Mouse (Mus musculus) kidney, embryonic 16.5 days (tissue): ENCODE results near the gene Apoe. TPM values are rescaled to one million over a fixed set of nuclear protein-coding genes. Genes with fewer than 3 reads are reported as not detected.
"Not testable (repeated sequence)": the region's sequence is repeated elsewhere in the genome, so short reads cannot be mapped to it uniquely, and the experiment has no call there.

Experiments used
- ATAC-seq: fragments of 200-750 bp; cut with Nextera tagmentation; 2 replicates; pipeline ENCODE4 v1.8.0; 2017; ENCODE audit warnings: moderate TSS enrichment; ENCODE audit not compliant: low FRiP score, low TSS enrichment
- H3K27ac ChIP-seq: fragments of 300-500 bp; sonication (generic); 2 replicates; pipeline ENCODE4 v1.5.1; 2014; ENCODE audit warnings: low read length
- H3K27me3 ChIP-seq: fragments of 300-500 bp; sonication (generic); 2 replicates; pipeline ENCODE4 v1.6.1; 2014; ENCODE audit warnings: low read length, control low read depth, mixed read lengths; ENCODE audit not compliant: insufficient read depth
- H3K36me3 ChIP-seq: fragments of 300-500 bp; sonication (generic); 2 replicates; pipeline ENCODE4 v1.6.1; 2014; ENCODE audit warnings: low read length, control low read depth, mixed read lengths; ENCODE audit not compliant: insufficient read depth
- H3K4me1 ChIP-seq: fragments of 300-500 bp; sonication (generic); 2 replicates; pipeline ENCODE4 v1.6.1; 2014; ENCODE audit warnings: low read length, control low read depth, mixed read lengths; ENCODE audit not compliant: insufficient read depth
- H3K4me2 ChIP-seq: fragments of 300-500 bp; sonication (generic); replicated peaks from 2 replicates; pipeline ENCODE4 v1.6.1; 2014; ENCODE audit warnings: low read depth, low read length
- H3K4me3 ChIP-seq: fragments of 300-500 bp; sonication (generic); 2 replicates; pipeline ENCODE4 v1.5.1; 2014; ENCODE audit warnings: mild to moderate bottlenecking, low read length
- H3K9ac ChIP-seq: fragments of 300-500 bp; sonication (generic); replicated peaks from 2 replicates; pipeline ENCODE4 v1.6.1; 2014; ENCODE audit warnings: low read length
- H3K9me3 ChIP-seq: fragments of 300-500 bp; sonication (generic); 2 replicates; pipeline ENCODE4 v1.6.1; 2016; ENCODE audit warnings: low read length, control low read depth
- WGBS: fragments of 180-500 bp; shearing (Covaris S2); extraction: QIAGEN DNeasy Blood & Tissue Kit; methylation state at CpG from one replicate; pipeline ENCODE4 v1.1.7; 2014; 5-methylcytosine and 5-hydroxymethylcytosine counted together
- polyA plus RNA-seq: library from polyadenylated mRNA; unstranded; fragments of >200 nt; fragmentation: Nextera tagmentation; extraction: Ambion mirVana; gene quantifications from 2 replicates; pipeline ENCODE4 v1.2.1, GENCODE M21; 2015

The Apoe gene
- polyA plus RNA-seq, 1 experiment from 2014 or later: 312 TPM

DNA sequence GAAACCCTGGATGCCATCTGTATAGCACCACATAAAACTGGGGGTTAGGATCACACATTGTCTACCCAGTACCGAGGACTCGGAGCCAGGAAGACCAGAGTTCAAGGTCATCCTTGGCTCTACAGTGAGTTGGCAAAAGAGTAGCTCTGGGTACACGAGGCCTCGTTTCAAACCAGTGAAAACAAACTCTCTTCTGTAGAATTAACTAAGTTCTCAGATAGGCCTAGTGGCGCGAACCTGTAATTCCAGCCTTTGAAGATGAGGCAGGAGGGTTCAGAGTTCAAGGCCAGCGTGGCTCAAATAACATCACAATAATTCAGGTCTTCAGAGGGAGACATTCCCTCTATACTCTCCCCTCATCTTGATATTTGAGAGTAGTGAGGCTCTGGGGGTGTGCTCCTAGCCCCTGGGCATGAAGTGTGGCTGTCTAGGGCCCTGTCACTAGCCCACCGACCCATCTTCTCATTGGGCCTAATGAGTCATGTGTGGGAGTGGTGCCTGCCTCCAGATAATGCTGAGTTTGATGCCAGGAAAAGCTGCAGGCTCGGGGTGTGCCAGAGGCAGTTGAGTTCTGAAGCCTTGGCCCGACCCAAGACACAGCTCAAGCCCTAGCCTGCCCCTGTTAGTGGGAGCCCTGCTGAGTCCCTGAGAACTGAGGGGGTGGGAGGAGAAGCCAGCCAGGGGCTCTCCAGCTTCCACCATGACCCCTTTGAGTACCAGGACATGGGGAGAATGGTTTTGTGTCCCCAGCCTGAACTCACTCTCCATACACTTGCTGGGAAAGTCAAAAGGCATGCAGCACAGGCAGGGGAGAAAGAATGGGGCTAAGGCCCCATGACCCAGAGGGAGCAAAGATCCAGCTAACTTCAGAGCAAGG is 4.4 kb downstream of the Apoe start:
- H3K27ac ChIP-seq: no peak overlapping the region
- 60% methylated on average over 10 of the region's 10 CpGs for WGBS
- no peak overlapping the region for H3K4me3 ChIP-seq
- H3K9me3 ChIP-seq: no peaks in the 10 kb centered on the region
- ATAC-seq: no peak
- no peak overlapping the region for H3K4me2 ChIP-seq
- no peaks in the 10 kb centered on the region; the same call in 1 of the 2 replicates for H3K36me3 ChIP-seq
- H3K9ac ChIP-seq: 0 out of 2 replicates have a peak overlapping the region, but pooled peaks have one; percentile 25
- H3K4me1 ChIP-seq: peaks cover 38% of the 10 kb centered on the region
- H3K27me3 ChIP-seq: no peaks in the 10 kb centered on the region

DNA sequence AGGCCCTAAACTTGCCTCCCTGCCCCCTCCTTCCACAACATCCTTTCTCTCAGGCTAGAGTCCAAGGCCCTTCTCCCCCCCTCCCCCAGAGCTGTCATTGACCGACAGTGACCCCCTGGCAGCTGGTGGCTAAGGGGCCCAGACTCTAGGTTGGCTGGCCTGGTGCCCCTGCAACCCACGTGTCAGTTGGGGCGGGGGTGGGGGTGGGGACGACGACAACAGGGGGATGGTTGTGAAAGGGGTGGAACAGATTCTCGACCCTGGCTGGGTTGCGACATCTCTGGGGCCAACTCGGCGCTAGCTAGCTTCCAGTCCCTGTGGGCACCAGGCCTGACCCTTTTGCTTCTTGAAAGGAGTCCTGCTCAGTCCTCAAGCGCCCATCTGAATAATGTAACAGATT is 5.6 kb downstream of the Apoe start:
- H3K4me2 ChIP-seq: no peak overlapping the region
- H3K27ac ChIP-seq: no peak overlapping the region
- no peak overlapping the region for H3K9ac ChIP-seq
- H3K4me1 ChIP-seq: peaks cover 26% of the 10 kb centered on the region
- no peaks in the 10 kb centered on the region for H3K9me3 ChIP-seq
- no peaks in the 10 kb centered on the region; the same call in 1 of the 2 replicates for H3K36me3 ChIP-seq
- WGBS: 22% methylated on average over 9 of the region's 10 CpGs
- no peak for ATAC-seq
- H3K27me3 ChIP-seq: no peaks in the 10 kb centered on the region
- H3K4me3 ChIP-seq: no peak overlapping the region

DNA sequence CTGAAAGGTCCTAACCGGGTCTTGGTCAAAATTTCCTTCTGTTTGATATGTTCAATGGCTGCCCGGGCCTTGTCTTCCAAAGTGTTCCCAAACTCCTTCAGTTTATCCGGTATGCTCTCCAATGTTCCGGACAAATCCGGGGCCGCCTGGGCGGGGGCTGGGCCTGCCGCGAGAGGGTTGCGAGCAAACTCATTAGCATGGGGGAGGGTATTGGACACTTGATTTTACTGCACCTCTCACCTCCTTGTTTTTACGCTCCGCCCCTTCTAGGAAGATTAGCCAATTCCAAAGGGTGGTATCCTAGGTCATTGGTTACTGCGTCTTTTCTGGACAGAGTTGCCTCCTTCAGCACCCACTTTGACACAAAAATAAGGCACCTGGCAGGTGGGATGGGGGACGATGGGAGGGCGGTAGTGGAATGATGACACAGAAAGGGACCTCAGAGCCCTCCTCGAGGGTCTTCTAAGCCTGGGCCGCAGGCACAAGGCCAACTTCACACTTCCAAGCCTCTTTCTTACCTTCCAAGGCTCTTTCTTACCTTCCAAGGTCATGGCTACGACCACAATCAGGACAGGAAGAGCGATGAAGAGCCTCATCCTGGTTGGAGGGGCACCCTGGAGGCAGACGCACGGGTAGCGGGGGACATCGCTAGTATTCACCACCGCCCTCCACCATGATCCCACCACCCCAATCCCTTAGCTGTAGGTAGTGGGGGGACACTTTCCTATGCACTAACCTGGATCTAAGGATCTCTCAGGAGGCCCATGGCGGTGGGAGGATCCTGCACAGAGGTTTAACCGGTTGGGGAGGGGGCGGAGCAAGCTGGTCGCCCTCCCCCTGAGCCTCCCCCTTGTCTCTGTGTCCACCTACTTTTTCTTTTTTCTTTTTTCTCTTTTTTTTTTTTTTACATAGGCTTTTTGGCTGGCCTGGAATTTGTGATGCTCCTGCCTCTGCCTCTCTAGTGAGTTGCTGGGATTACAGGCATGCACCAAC is 6.8 kb downstream of the Apoe start, which contains the start of gene Apoc1:
TSS of gene Apoc1 (minus strand) at position 788 of the 993 bp plus-strand sequence.
- no peak for ATAC-seq
- WGBS: 45% methylated on average over 28 of the region's 28 CpGs
- H3K36me3 ChIP-seq: no peaks in the 10 kb centered on the region; the same call in 1 of the 2 replicates
- H3K27me3 ChIP-seq: no peaks in the 10 kb centered on the region
- H3K9me3 ChIP-seq: no peaks in the 10 kb centered on the region
- H3K4me2 ChIP-seq: peak within 1 kb of the TSS; percentile 9; the same call in 1 of the 2 replicates
- no peak within 1 kb of the TSS for H3K4me3 ChIP-seq
- 0 out of 2 replicates have a peak within 1 kb of the TSS, but pooled peaks have one; percentile 10 for H3K9ac ChIP-seq
- peaks cover 20% of the 10 kb centered on the region for H3K4me1 ChIP-seq
- no peak within 1 kb of the TSS for H3K27ac ChIP-seq

DNA sequence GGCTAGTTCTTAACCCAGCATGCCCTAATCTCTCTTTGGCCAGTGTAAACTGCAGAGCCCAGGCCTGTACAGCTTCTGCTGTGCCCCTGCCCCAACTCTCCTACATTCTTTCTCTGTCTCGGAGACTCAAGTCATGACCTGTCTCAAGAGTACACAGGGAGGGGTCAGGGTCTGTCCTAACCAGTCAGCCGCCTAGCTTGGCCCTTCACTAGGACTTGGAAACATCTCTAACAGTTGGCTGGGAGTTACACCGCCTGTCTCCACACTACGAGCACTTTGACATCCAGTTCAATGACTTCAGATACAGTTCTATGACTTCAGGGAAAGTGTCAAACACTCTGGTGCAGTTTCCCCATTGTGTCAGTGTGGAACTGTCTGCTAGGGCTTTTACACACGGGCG is 7.6 kb downstream of the Apoe start:
- Histone ChIP-seq H3K4me3 (no peak overlapping the region), H3K4me2 (peak overlapping the region; percentile 9; the same call in 1 of the 2 replicates), H3K36me3 (no peaks in the 10 kb centered on the region), H3K9me3 (no peaks in the 10 kb centered on the region), H3K27me3 (no peaks in the 10 kb centered on the region), H3K4me1 (peaks cover 20% of the 10 kb centered on the region), H3K9ac (0 out of 2 replicates have a peak overlapping the region, but pooled peaks have one; percentile 10), H3K27ac (no peak overlapping the region)
- WGBS: 65% methylated on average over 6 of the region's 6 CpGs
- no peak for ATAC-seq

DNA sequence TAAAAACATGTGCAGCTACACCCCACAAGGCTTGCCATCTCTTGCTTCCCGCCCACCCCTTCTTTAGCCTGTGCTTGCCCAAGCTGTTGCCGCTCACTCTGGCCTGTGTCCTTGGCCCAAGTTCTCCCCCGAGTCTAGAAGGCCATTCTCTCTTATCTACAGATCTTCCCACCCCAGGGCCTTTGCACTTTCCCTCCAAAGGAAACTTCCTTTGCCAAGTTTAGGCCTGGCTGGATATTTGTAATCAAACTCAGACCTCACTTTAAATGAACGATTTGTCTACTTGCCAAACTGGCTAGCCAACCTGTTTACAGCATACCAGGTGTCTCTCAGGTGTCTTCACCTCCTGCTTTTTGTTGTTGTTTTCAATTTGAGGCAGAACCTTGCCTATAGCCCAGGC is 8.1 kb downstream of the Apoe start:
- Histone ChIP-seq H3K36me3 (no peaks in the 10 kb centered on the region), H3K4me3 (no peak overlapping the region), H3K4me2 (no peak overlapping the region), H3K9me3 (no peaks in the 10 kb centered on the region), H3K9ac (no peak overlapping the region), H3K27ac (no peak overlapping the region), H3K4me1 (peaks cover 20% of the 10 kb centered on the region), H3K27me3 (no peaks in the 10 kb centered on the region)
- ATAC-seq: no peak
- WGBS: 77% methylated on average over 4 of the region's 4 CpGs

DNA sequence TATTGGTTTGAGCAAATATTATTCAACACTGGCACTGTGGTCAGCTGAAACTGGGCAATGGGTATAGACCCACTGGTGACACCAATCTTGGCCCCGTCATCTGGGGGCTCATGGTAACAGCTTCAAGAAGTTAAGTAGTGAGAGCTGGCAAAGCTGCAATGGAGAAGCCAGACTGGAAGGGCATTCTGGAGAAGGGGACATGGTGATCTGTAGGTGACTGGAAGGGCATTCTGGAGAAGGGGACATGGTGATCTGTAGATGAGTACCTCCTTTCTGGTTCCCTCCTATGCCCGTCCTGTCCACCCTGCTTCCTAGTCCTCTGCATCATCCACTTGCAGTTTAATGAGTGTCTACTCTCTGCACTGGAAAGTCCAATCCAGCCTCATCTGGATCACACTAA is 10.4 kb downstream of the Apoe start:
- H3K9ac ChIP-seq: no peak overlapping the region
- no peaks in the 10 kb centered on the region for H3K9me3 ChIP-seq
- H3K4me2 ChIP-seq: no peak overlapping the region
- ATAC-seq: no peak
- no peak overlapping the region for H3K27ac ChIP-seq
- no peaks in the 10 kb centered on the region for H3K27me3 ChIP-seq
- WGBS: 90% methylated on average over 2 of the region's 2 CpGs
- no peaks in the 10 kb centered on the region for H3K36me3 ChIP-seq
- no peak overlapping the region for H3K4me3 ChIP-seq
- peaks cover 17% of the 10 kb centered on the region for H3K4me1 ChIP-seq

DNA sequence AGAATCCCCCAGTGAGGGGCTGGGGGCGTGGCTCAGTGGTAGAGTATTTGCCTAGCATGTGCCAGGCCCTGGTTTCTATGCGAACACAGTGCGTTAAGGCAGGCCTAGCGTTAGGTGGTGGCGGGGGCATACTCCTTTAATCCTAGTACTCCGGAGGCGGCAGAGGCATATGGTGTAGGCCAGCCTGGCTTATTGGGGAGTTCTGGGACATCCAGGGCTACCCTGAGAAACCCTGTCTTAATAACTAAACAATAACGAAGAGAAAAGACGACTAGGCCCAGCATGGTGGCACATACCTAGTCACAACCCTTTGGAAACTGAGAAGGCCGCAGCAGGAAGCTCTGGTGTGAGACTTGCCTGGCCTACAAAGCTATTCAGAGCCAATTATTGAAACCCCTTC is 10.9 kb downstream of the Apoe start:
- Histone ChIP-seq H3K4me1 (peaks cover 13% of the 10 kb centered on the region), H3K4me3 (no peak overlapping the region), H3K9ac (no peak overlapping the region), H3K27me3 (no peaks in the 10 kb centered on the region), H3K27ac (no peak overlapping the region), H3K9me3 (no peaks in the 10 kb centered on the region), H3K4me2 (no peak overlapping the region), H3K36me3 (no peaks in the 10 kb centered on the region)
- no peak for ATAC-seq
- 92% methylated on average over 10 of the region's 10 CpGs for WGBS

DNA sequence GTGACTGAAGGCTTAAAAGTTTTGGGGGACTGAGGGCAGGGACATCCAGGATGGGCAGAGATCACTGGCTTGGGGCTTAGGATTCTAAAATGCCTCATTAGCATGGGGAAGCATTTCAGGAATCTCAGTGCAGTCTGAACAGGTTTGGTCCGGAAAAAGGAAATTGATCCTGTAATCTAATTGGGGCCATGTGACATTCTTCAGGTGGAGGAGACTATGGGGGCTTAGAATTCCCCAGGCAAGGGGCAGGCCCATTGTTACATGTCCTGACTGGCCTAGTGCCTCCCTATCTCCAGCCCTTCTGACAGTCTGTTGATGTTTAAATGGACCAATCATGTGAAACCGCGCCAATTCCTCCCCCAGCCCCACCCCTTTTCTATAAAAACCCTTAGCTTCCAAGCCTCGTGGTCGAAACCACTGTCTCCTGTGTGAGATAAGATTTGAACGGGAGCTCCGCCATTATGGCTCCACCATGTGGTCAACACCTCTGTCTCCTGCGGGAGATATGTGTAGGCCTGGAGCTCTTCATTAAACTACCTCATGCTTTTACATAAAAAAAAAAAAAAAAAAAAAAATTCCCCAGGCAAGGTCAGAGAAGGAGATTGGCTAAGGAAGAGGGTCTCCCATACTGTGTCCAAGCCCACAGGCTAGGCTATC is 11.9 kb downstream of the Apoe start:
- not testable (repeated sequence) for H3K4me1 ChIP-seq, H3K9me3 ChIP-seq, H3K27ac ChIP-seq, H3K36me3 ChIP-seq, H3K4me3 ChIP-seq, H3K27me3 ChIP-seq, H3K4me2 ChIP-seq, H3K9ac ChIP-seq
- WGBS: 69% methylated on average over 8 of the region's 8 CpGs
- ATAC-seq: 0 out of 2 replicates have a peak, but pooled peaks have one; percentile 6

DNA sequence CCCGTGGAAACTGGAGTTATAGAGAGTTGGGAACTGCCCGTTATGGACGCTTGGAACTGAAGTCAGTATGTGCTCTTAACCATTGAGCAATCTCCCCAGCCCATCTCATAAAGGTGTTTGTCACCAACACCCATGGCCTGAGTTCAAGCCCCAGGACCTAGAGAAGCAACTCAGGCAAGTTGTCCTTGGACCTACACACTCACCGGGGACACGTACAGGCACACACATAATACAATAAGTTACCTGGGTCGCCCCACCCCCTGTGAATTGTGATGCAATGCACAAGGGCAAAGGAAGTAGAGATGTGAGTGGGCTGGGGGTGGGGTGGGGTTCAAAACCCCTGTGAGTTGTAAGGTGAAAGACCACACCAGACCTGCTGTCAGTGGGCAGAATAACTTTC is 12.5 kb downstream of the Apoe start:
- H3K9ac ChIP-seq: no peak overlapping the region
- no peaks in the 10 kb centered on the region for H3K9me3 ChIP-seq
- no peak overlapping the region for H3K4me3 ChIP-seq
- H3K27ac ChIP-seq: no peak overlapping the region; the same call in 1 of the 2 replicates
- no peaks in the 10 kb centered on the region; the same call in 1 of the 2 replicates for H3K4me1 ChIP-seq
- H3K27me3 ChIP-seq: no peaks in the 10 kb centered on the region
- WGBS: 86% methylated on average over 6 of the region's 6 CpGs
- H3K36me3 ChIP-seq: no peaks in the 10 kb centered on the region
- 0 out of 2 replicates have a peak, but pooled peaks have one; percentile 5 for ATAC-seq
- no peak overlapping the region for H3K4me2 ChIP-seq
